In the genomic region with DNA sequence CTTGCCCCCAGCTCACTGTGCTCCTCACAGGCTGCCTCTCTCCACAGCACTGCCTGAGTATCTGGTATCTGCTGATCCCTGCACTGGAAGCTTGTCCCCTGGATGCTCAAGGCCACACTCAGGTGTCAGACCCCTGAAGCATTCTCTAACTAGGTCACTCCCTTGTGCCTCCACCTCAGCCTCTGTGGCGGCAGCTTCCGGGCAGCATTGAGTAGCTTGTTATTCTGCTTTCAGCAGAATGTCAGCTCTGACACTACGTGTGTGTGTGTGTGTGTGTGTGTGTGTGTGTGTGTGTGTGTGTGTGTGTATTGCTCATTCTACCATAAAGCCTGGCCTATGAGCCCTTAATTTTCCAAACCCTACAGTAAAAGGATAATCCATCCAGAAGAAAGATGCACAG, we compare ENCODE assay signal across 18 mouse cellular contexts. TPM values are rescaled to one million over a fixed set of nuclear protein-coding genes. Genes with fewer than 3 reads are reported as not detected.
DNase-seq lines count a peak whose midpoint lies in the region; TF ChIP-seq lines count a peak whose summit lies in the region.
"Had no signal": no experiment of that assay in that cellular context is flagged by ENCODE, and none has a peak within 500 bp of the region (broad histone marks: within the 10 kb centered on the region; RNA-seq: fewer than 3 reads in every experiment).

No protein-coding gene starts in this region.

- H3K4me3 ChIP-seq in cerebellum, adult 2 months (replicated peaks; ENCODE audit: insufficient read depth, low read depth, low read length): no peak overlapping the region
- no peak overlapping the region for H3K4me3 ChIP-seq in layer of hippocampus, adult 2 months
- H3K4me3 ChIP-seq: forebrain, embryonic 12.5 days; hindbrain, embryonic 12.5 days; intestine, embryonic 15.5 days; neural tube, embryonic 15.5 days had no signal

- peak in 1 of 2 experiments; percentile 46 for DNase-seq in cerebellum, adult 2 months
- no peak for DNase-seq in cerebellum, postnatal 36 days
- no peak for DNase-seq in layer of hippocampus, adult 2 months (ENCODE audit: low spot score in 2 of 2)
- no peak for DNase-seq in layer of hippocampus, adult 18-20 months (ENCODE audit: low spot score in 2 of 2)
- peak; percentile 7 for DNase-seq in CD4-positive, CD25-positive, alpha-beta regulatory T cell, adult 2 months (ENCODE audit: low read depth, low spot score)
- DNase-seq in retina, embryonic 14.5 days (ENCODE audit: low spot score): peak; percentile 54
- no peak for DNase-seq in ovary, adult 18-20 months (ENCODE audit: low spot score)
- DNase-seq in adrenal gland, postnatal 14 days: no peak
- DNase-seq: adrenal gland, postnatal 36 days; embryo, embryonic 11 days; gastrocnemius, postnatal 25 days; layer of hippocampus, postnatal 36 days; liver; lung, adult 18-20 months had no signal

- WGBS in cerebellum, adult 2 months: 12% methylated on average over 3 of the region's 3 CpGs

- no peaks in the 10 kb centered on the region for H3K27me3 ChIP-seq in cerebellum, adult 2 months (ENCODE audit: control insufficient read depth, insufficient read depth, low read length)
- H3K27me3 ChIP-seq: forebrain, embryonic 12.5 days; intestine, embryonic 15.5 days; neural tube, embryonic 15.5 days had no signal

- H3K4me1 ChIP-seq in cerebellum, adult 2 months (ENCODE audit: control insufficient read depth, insufficient read depth, low read length): peaks cover 65% of the 10 kb centered on the region
- H3K4me1 ChIP-seq: intestine, embryonic 15.5 days had no signal

- TF ChIP-seq CTCF in cerebellum, adult 2 months (IDR thresholded peaks at IDR 0.05; ENCODE audit: borderline replicate concordance, insufficient read depth, low read depth, low read length): no peak
- TF ChIP-seq CTCF in layer of hippocampus, adult 2 months (conservative IDR thresholded peaks at IDR 0.05): no peak

- no peak for TF ChIP-seq POLR2A in cerebellum, adult 2 months (IDR thresholded peaks at IDR 0.05; ENCODE audit: borderline replicate concordance, insufficient read depth, low read length)

- H3K27ac ChIP-seq in cerebellum, adult 2 months (ENCODE audit: insufficient read depth, low read length): peak overlapping the region; percentile 1; the same call in 1 of the 2 replicates
- peak overlapping the region; percentile 28; the same call in 1 of the 2 replicates for H3K27ac ChIP-seq in layer of hippocampus, adult 2 months
- H3K27ac ChIP-seq: forebrain, embryonic 12.5 days; hindbrain, embryonic 12.5 days; intestine, embryonic 15.5 days; neural tube, embryonic 15.5 days had no signal

RNA-seq across cellular contexts. Expression of a gene that starts 8.7 kb away (rescaled TPM):
- 81.6 and 83.9 TPM in 2 replicates for polyA plus RNA-seq in cerebellum, adult 2 months (2012; rRNA removed)
- 10 to 100 TPM; 63.6 to 66.4 TPM for total RNA-seq in layer of hippocampus, adult 2 months (2021)
- 10 to 100 TPM; 61.3 to 70.6 TPM for total RNA-seq in layer of hippocampus, adult 18-20 months (2021)
- total RNA-seq in adrenal gland, postnatal 14 days (2021): 5.1 and 5.3 TPM in 2 replicates

RNA-seq across cellular contexts. Expression of a gene that starts 28.0 kb away (rescaled TPM):
- 3.3 and 4.1 TPM in 2 replicates for polyA plus RNA-seq in cerebellum, adult 2 months (2012; rRNA removed)
- total RNA-seq in layer of hippocampus, adult 2 months (2021): under 1 TPM; 0.08 to 0.10 TPM
- total RNA-seq in layer of hippocampus, adult 18-20 months (2021): under 1 TPM in 1 of 2 experiments, not detected in 1; 0.27 TPM
- 0.19 and 0.26 TPM in 2 replicates for total RNA-seq in adrenal gland, postnatal 14 days (2021)
- total RNA-seq: gastrocnemius, postnatal 25 days had no signal

Comparison
In these comparisons a context has a peak if more than half of its experiments do, and no peak if none do; other contexts are left out.
1. DNase-seq: peak in CD4-positive, CD25-positive, alpha-beta regulatory T cell, adult 2 months (single experiment) and retina, embryonic 14.5 days (single experiment); none in cerebellum, postnatal 36 days (0 of 2), layer of hippocampus, adult 2 months (0 of 2), layer of hippocampus, adult 18-20 months (0 of 2), ovary, adult 18-20 months (single experiment) and adrenal gland, postnatal 14 days (single experiment).